Mouse (Mus musculus) spleen, embryonic (tissue): ENCODE data around the gene Asrgl1.
"Not testable (repeated sequence)": the region's sequence is repeated elsewhere in the genome, so short reads cannot be mapped to it uniquely, and the experiment has no call there.

Experiments
- CTCF ChIA-PET: fragments of 350-600 bp; sonication (Branson Sonifier 250); formaldehyde crosslinking; loops from one replicate; lab custom pipeline; 2022; lab: Charles Lee

The Asrgl1 gene

GRCm38 (mm10) chr19:9135512-9136331 lies at the start of gene Asrgl1:
Asrgl1 (minus strand) TSS chr19:9135636.
- CTCF ChIA-PET = no interaction called here

GRCm38 (mm10) chr19:9146214-9146613 lies 10.8 kb upstream of the Asrgl1 start:
- CTCF ChIA-PET = no interaction called here

- CTCF ChIA-PET = no interaction called here
These were observed 8.2 kb upstream of the Asrgl1 start for GRCm38 (mm10) chr19:9143639-9144125.

GRCm38 (mm10) chr19:9143230-9143629 lies 7.8 kb upstream of the Asrgl1 start:
- CTCF ChIA-PET = no interaction called here

- CTCF ChIA-PET = interaction anchor here (0.5 kb wide), 1 partner anchor 191 kb away, joined by 3 read pairs; no protein-coding TSS in a partner anchor
These were observed 4.9 kb upstream of the Asrgl1 start for GRCm38 (mm10) chr19:9140361-9140760.

- CTCF ChIA-PET = no interaction called here
These were observed 1.7 kb upstream of the Asrgl1 start for GRCm38 (mm10) chr19:9137159-9137558.

GRCm38 (mm10) chr19:9134746-9135511 lies 507 bp downstream of the Asrgl1 start:
- CTCF ChIA-PET = no interaction called here

GRCm38 (mm10) chr19:9129996-9130395 lies 5.4 kb downstream of the Asrgl1 start:
- CTCF ChIA-PET = no interaction called here

- CTCF ChIA-PET = no interaction called here
These were observed 6.8 kb downstream of the Asrgl1 start for GRCm38 (mm10) chr19:9128499-9129194.

- CTCF ChIA-PET = not testable (repeated sequence)
These were observed 11.4 kb downstream of the Asrgl1 start for GRCm38 (mm10) chr19:9123986-9124385.

GRCm38 (mm10) chr19:9122390-9122789 lies 13.0 kb downstream of the Asrgl1 start:
- CTCF ChIA-PET = no interaction called here

GRCm38 (mm10) chr19:9119655-9120425 lies 15.6 kb downstream of the Asrgl1 start:
- CTCF ChIA-PET = no interaction called here

- CTCF ChIA-PET = no interaction called here
These were observed 18.2 kb downstream of the Asrgl1 start for GRCm38 (mm10) chr19:9117275-9117674.

- CTCF ChIA-PET = no interaction called here
These were observed 19.2 kb downstream of the Asrgl1 start for GRCm38 (mm10) chr19:9116268-9116667.

- CTCF ChIA-PET = interaction anchor here (0.8 to 0.9 kb wide), 2 partner anchors 133 to 137 kb away, joined by 3 read pairs; no protein-coding TSS in a partner anchor
These were observed 23.4 kb downstream of the Asrgl1 start for GRCm38 (mm10) chr19:9112043-9112442.

GRCm38 (mm10) chr19:9110182-9110869 lies 25.1 kb downstream of the Asrgl1 start:
- CTCF ChIA-PET = interaction anchor here (0.6 to 1.2 kb wide), 5 partner anchors 28 to 248 kb away, joined by 3 to 11 read pairs (median 4); no protein-coding TSS in a partner anchor

- CTCF ChIA-PET = interaction anchor here (0.7 kb wide), 1 partner anchor 425 kb away, joined by 3 read pairs; no protein-coding TSS in a partner anchor
These were observed 26.9 kb downstream of the Asrgl1 start for GRCm38 (mm10) chr19:9108536-9108935.

GRCm38 (mm10) chr19:9107379-9107755 lies 28.1 kb downstream of the Asrgl1 start:
- CTCF ChIA-PET = no interaction called here

GRCm38 (mm10) chr19:9106751-9107378 lies 28.6 kb downstream of the Asrgl1 start:
- CTCF ChIA-PET = no interaction called here

- CTCF ChIA-PET = no interaction called here
These were observed 29.3 kb downstream of the Asrgl1 start for GRCm38 (mm10) chr19:9106096-9106495.
